Mouse (Mus musculus) layer of hippocampus, adult 2 months (tissue): Measurements from ENCODE around the gene BC051019. TPM values are rescaled to one million over a fixed set of nuclear protein-coding genes. Genes with fewer than 3 reads are reported as not detected.

Experiments
- DNase-seq, 2 experiments: peaks; one replicate each; pipeline ENCODE4 v3.0.0; 2022; ENCODE audit warnings: low spot score in 2 of 2
- H3K27ac ChIP-seq: fragments of 200-600 bp; 2 replicates; pipeline ENCODE4 v1.8.1; 2022
- H3K4me3 ChIP-seq: fragments of 200-600 bp; 2 replicates; pipeline ENCODE4 v1.8.1; 2022; ENCODE audit warnings: mild to moderate bottlenecking
- CTCF ChIP-seq: fragments of 200-600 bp; conservative IDR thresholded peaks from 2 replicates; pipeline ENCODE4 v1.8.1; 2022; ENCODE audit warnings: antibody characterized with exemption, mild to moderate bottlenecking, moderate library complexity
- total RNA-seq, 2 experiments: library from RNA; stranded (reverse); gene quantifications; 2 replicates each; pipeline ENCODE4 v1.2.3; 2021

BC051019 gene
- total RNA-seq, 2 experiments from 2014 or later, result 0.23 TPM; not detected in 1

- Histone ChIP-seq H3K27ac (no peak overlapping the region), H3K4me3 (no peak overlapping the region)
- TF ChIP-seq CTCF, result no peak
- DNase-seq, result no peak
Measured at GRCm38 (mm10) chr7:109739822-109740370, 16.2 kb upstream of the BC051019 start.

- no peak overlapping the region for H3K27ac ChIP-seq
- TF ChIP-seq CTCF, result no peak
- DNase-seq, result no peak
- no peak overlapping the region for H3K4me3 ChIP-seq
Measured at GRCm38 (mm10) chr7:109734806-109735205, 11.2 kb upstream of the BC051019 start.

- DNase-seq, result no peak
- Histone ChIP-seq H3K4me3 (no peak within 1 kb of the TSS), H3K27ac (no peak within 1 kb of the TSS)
- TF ChIP-seq CTCF, result no peak
Measured at GRCm38 (mm10) chr7:109731626-109732025, 8.0 kb upstream of the BC051019 start, which contains the start of gene Ascl3. Gene Ascl3 (minus strand): TSS chr7:109731726.

- no peak for TF ChIP-seq CTCF
- DNase-seq, result no peak
- no peak overlapping the region for H3K4me3 ChIP-seq
- no peak overlapping the region for H3K27ac ChIP-seq
Measured at GRCm38 (mm10) chr7:109723114-109723513, 536 bp downstream of the BC051019 start.

GRCm38 (mm10) chr7:109722618-109723017 lies 1.0 kb downstream of the BC051019 start:
- no peak for DNase-seq
- Histone ChIP-seq H3K4me3 (no peak overlapping the region), H3K27ac (no peak overlapping the region)
- peak; percentile 56 for TF ChIP-seq CTCF

GRCm38 (mm10) chr7:109719286-109719685 lies 4.4 kb downstream of the BC051019 start:
- Histone ChIP-seq H3K27ac (no peak overlapping the region), H3K4me3 (no peak overlapping the region)
- TF ChIP-seq CTCF, result peak; percentile 85
- DNase-seq, result peak; percentile 35 to 59

GRCm38 (mm10) chr7:109713434-109713982 lies 10.1 kb downstream of the BC051019 start:
- no peak for TF ChIP-seq CTCF
- no peak overlapping the region for H3K27ac ChIP-seq
- H3K4me3 ChIP-seq, result no peak overlapping the region
- DNase-seq, result no peak

- H3K27ac ChIP-seq, result no peak overlapping the region
- DNase-seq, result no peak
- H3K4me3 ChIP-seq, result no peak overlapping the region
- TF ChIP-seq CTCF, result no peak
Measured at GRCm38 (mm10) chr7:109712198-109712597, 11.5 kb downstream of the BC051019 start.

GRCm38 (mm10) chr7:109710069-109710468 lies 13.6 kb downstream of the BC051019 start:
- TF ChIP-seq CTCF, result no peak
- no peak overlapping the region for H3K4me3 ChIP-seq
- peak overlapping the region; percentile 64; the same call in 1 of the 2 replicates for H3K27ac ChIP-seq
- DNase-seq, result no peak

- no peak for TF ChIP-seq CTCF
- H3K27ac ChIP-seq, result peak overlapping the region; percentile 64
- H3K4me3 ChIP-seq, result no peak overlapping the region
- no peak for DNase-seq
Measured at GRCm38 (mm10) chr7:109708961-109709382, 14.7 kb downstream of the BC051019 start.

GRCm38 (mm10) chr7:109707023-109707785 lies 16.4 kb downstream of the BC051019 start:
- Histone ChIP-seq H3K27ac (peak overlapping the region; percentile 64), H3K4me3 (no peak overlapping the region)
- peak; percentile 29 to 36 for DNase-seq
- TF ChIP-seq CTCF, result peak; percentile 79

GRCm38 (mm10) chr7:109704461-109704860 lies 19.2 kb downstream of the BC051019 start:
- TF ChIP-seq CTCF, result no peak
- Histone ChIP-seq H3K27ac (no peak overlapping the region), H3K4me3 (peak overlapping the region; percentile 73)
- DNase-seq, result no peak

- no peak for TF ChIP-seq CTCF
- DNase-seq, result no peak
- Histone ChIP-seq H3K27ac (peak overlapping the region; percentile 80), H3K4me3 (peak overlapping the region; percentile 73)
Measured at GRCm38 (mm10) chr7:109704016-109704377, 19.7 kb downstream of the BC051019 start.
